Mouse (Mus musculus) G1E (cell line): Measurements from ENCODE around the gene Folr1. TPM values are rescaled to one million over a fixed set of nuclear protein-coding genes. Genes with fewer than 3 reads are reported as not detected.

Experiments
- ATAC-seq: 2 replicates; pipeline ENCODE4 v1.8.0; 2016; ENCODE audit warnings: mild to moderate bottlenecking; ENCODE audit not compliant: insufficient number of reproducible peaks, poor library complexity, low FRiP score, severe bottlenecking; ENCODE audit errors: extremely low read depth
- DNase-seq: peaks from one replicate; pipeline ENCODE4 v3.0.0; 2012; ENCODE audit warnings: low spot score
- H3K27me3 ChIP-seq: 2 replicates; pipeline ENCODE4 v1.6.1; 2012; ENCODE audit warnings: mild to moderate bottlenecking, low read length, inconsistent platforms; ENCODE audit not compliant: insufficient read depth
- H3K36me3 ChIP-seq: replicated peaks from 2 replicates; pipeline ENCODE3; 2012; ENCODE audit warnings: mild to moderate bottlenecking, inconsistent platforms
- H3K4me1 ChIP-seq: 2 replicates; pipeline ENCODE4 v1.6.1; 2012; ENCODE audit warnings: low read depth, low read length, inconsistent platforms, mixed read lengths; ENCODE audit not compliant: insufficient read depth
- H3K4me3 ChIP-seq: 2 replicates; pipeline ENCODE4 v1.5.1; 2012; ENCODE audit warnings: low read depth, mild to moderate bottlenecking, inconsistent platforms, low read length, moderate library complexity, mixed read lengths
- H3K9me3 ChIP-seq: replicated peaks from 2 replicates; pipeline ENCODE4 v1.6.1; 2012; ENCODE audit warnings: inconsistent platforms
- CTCF ChIP-seq: IDR thresholded peaks from 2 replicates; pipeline ENCODE4 v1.5.1; 2012; ENCODE audit warnings: low read depth, low read length, inconsistent platforms, mixed read lengths
- GATA1 ChIP-seq: IDR thresholded peaks from 2 replicates; pipeline ENCODE4 v1.6.1; 2012; ENCODE audit warnings: borderline replicate concordance, low read length, inconsistent platforms, mixed read lengths
- GATA2 ChIP-seq: IDR thresholded peaks from 2 replicates; pipeline ENCODE4 v1.6.1; 2012; ENCODE audit warnings: low read depth, low read length, inconsistent platforms, borderline replicate concordance
- POLR2AphosphoS5 ChIP-seq: IDR thresholded peaks from 2 replicates; pipeline ENCODE4 v1.6.1; 2012; ENCODE audit warnings: low read depth, low read length, inconsistent platforms; ENCODE audit not compliant: insufficient replicate concordance
- TAL1 ChIP-seq: conservative IDR thresholded peaks from 2 replicates; pipeline ENCODE4 v1.6.1; 2012; ENCODE audit warnings: low read depth, low read length, inconsistent platforms, mixed read lengths
- polyA plus RNA-seq: library from polyadenylated mRNA; stranded (reverse); fragments of >175 nt; gene quantifications from 2 replicates; pipeline ENCODE4 v1.2.3, GENCODE M21; 2012
- total RNA-seq, 2 experiments: library from RNA; stranded (forward) in 1 of 2; stranded (reverse) in 1 of 2; fragments of 200-1000 nt in 1 of 2; fragments of >200 nt in 1 of 2; fragmentation: Nextera tagmentation in 1 of 2; gene quantifications; 2 replicates each; pipeline ENCODE4 v1.2.3; 2014 to 2017

Gene Folr1
- total and polyA plus RNA-seq, 3 experiments: 0.22 TPM; not detected in 2

GRCm38 (mm10) chr7:101869163-101869500, 1.5 kb downstream of the Folr1 start:
- no peaks in the 10 kb centered on the region; the same call in none of the 2 replicates for H3K4me1 ChIP-seq
- no peak overlapping the region for H3K4me3 ChIP-seq
- no peak for ATAC-seq
- DNase-seq: no peak
- no peaks in the 10 kb centered on the region for H3K36me3 ChIP-seq
- no peaks in the 10 kb centered on the region for H3K9me3 ChIP-seq
- TF ChIP-seq CTCF (no peak), TAL1 (no peak), GATA2 (no peak), POLR2AphosphoS5 (no peak), GATA1 (no peak)
- H3K27me3 ChIP-seq: peaks cover 24% of the 10 kb centered on the region

- peaks cover 26% of the 10 kb centered on the region for H3K27me3 ChIP-seq
- no peaks in the 10 kb centered on the region for H3K36me3 ChIP-seq
- TF ChIP-seq CTCF (no peak), POLR2AphosphoS5 (no peak), TAL1 (no peak), GATA1 (no peak), GATA2 (no peak)
- ATAC-seq: no peak
- no peak overlapping the region for H3K4me3 ChIP-seq
- H3K9me3 ChIP-seq: no peaks in the 10 kb centered on the region
- no peak for DNase-seq
- H3K4me1 ChIP-seq: peaks cover 4% of the 10 kb centered on the region
Observed at GRCm38 (mm10) chr7:101868241-101869162, 2.1 kb downstream of the Folr1 start.

GRCm38 (mm10) chr7:101867482-101867881, 3.1 kb downstream of the Folr1 start:
- Histone ChIP-seq H3K4me1 (peaks cover 4% of the 10 kb centered on the region), H3K27me3 (peaks cover 24% of the 10 kb centered on the region), H3K36me3 (no peaks in the 10 kb centered on the region), H3K4me3 (no peak overlapping the region), H3K9me3 (no peaks in the 10 kb centered on the region)
- DNase-seq (no peak), ATAC-seq (no peak)
- TF ChIP-seq GATA1 (no peak), CTCF (no peak), POLR2AphosphoS5 (no peak), GATA2 (no peak), TAL1 (no peak)

GRCm38 (mm10) chr7:101866491-101867265, 3.9 kb downstream of the Folr1 start:
- Histone ChIP-seq H3K27me3 (peaks cover 24% of the 10 kb centered on the region), H3K4me1 (peaks cover 4% of the 10 kb centered on the region), H3K4me3 (no peak overlapping the region), H3K9me3 (no peaks in the 10 kb centered on the region), H3K36me3 (no peaks in the 10 kb centered on the region)
- DNase-seq (no peak), ATAC-seq (no peak)
- no peak for TF ChIP-seq TAL1
- TF ChIP-seq GATA2: no peak
- no peak for TF ChIP-seq GATA1
- TF ChIP-seq POLR2AphosphoS5: no peak
- TF ChIP-seq CTCF: no peak

- peaks cover 4% of the 10 kb centered on the region; the same call in 1 of the 2 replicates for H3K4me1 ChIP-seq
- TF ChIP-seq GATA2: no peak
- no peak for TF ChIP-seq TAL1
- TF ChIP-seq GATA1: no peak
- no peak for TF ChIP-seq POLR2AphosphoS5
- no peak for TF ChIP-seq CTCF
Observed at GRCm38 (mm10) chr7:101863415-101863814, 7.2 kb downstream of the Folr1 start, which contains the start of gene Anapc15. Gene Anapc15 (plus strand): TSS chr7:101863715.

GRCm38 (mm10) chr7:101862291-101862690, 8.3 kb downstream of the Folr1 start:
- Histone ChIP-seq H3K4me1 (peaks cover 4% of the 10 kb centered on the region; the same call in 1 of the 2 replicates), H3K4me3 (no peak overlapping the region), H3K9me3 (no peaks in the 10 kb centered on the region), H3K27me3 (peaks cover 13% of the 10 kb centered on the region), H3K36me3 (no peaks in the 10 kb centered on the region)
- no peak for ATAC-seq
- no peak for DNase-seq
- TF ChIP-seq TAL1 (no peak), POLR2AphosphoS5 (no peak), GATA2 (no peak), GATA1 (no peak), CTCF (no peak)

More at GRCm38 (mm10) chr7:101863415-101863814, 7.2 kb downstream of the Folr1 start, which contains the start of gene Anapc15:
- Histone ChIP-seq H3K36me3 (no peaks in the 10 kb centered on the region), H3K9me3 (no peaks in the 10 kb centered on the region), H3K27me3 (peaks cover 13% of the 10 kb centered on the region), H3K4me3 (no peak within 1 kb of the TSS)
- DNase-seq (no peak), ATAC-seq (no peak)
